Mouse (Mus musculus) hindbrain, embryonic 13.5 days (tissue): Measurements from ENCODE around the gene Gpr173. TPM values are rescaled to one million over a fixed set of nuclear protein-coding genes. Genes with fewer than 3 reads are reported as not detected.

Experiments used
- ATAC-seq: fragments of 200-750 bp; cut with Nextera tagmentation; 2 replicates; pipeline ENCODE4 v1.8.0; 2017; ENCODE audit warnings: moderate TSS enrichment; ENCODE audit not compliant: low FRiP score
- H3K27ac ChIP-seq: fragments of 300-500 bp; sonication (generic); 2 replicates; pipeline ENCODE4 v1.5.1; 2015; ENCODE audit warnings: inconsistent platforms, mild to moderate bottlenecking, moderate library complexity
- H3K27me3 ChIP-seq: fragments of 300-500 bp; sonication (generic); 2 replicates; pipeline ENCODE4 v1.6.1; 2015; ENCODE audit warnings: mild to moderate bottlenecking, inconsistent platforms
- H3K36me3 ChIP-seq: fragments of 300-500 bp; sonication (generic); 2 replicates; pipeline ENCODE4 v1.6.1; 2015; ENCODE audit warnings: mild to moderate bottlenecking, inconsistent platforms
- H3K4me1 ChIP-seq: fragments of 300-500 bp; sonication (generic); replicated peaks from 2 replicates; pipeline ENCODE4 v1.6.1; 2015; ENCODE audit warnings: inconsistent platforms
- H3K4me2 ChIP-seq: fragments of 300-500 bp; sonication (generic); 2 replicates; pipeline ENCODE4 v1.6.1; 2015; ENCODE audit warnings: inconsistent platforms, mild to moderate bottlenecking, moderate library complexity
- H3K4me3 ChIP-seq: fragments of 300-500 bp; sonication (generic); 2 replicates; pipeline ENCODE4 v1.5.1; 2015; ENCODE audit warnings: mild to moderate bottlenecking, inconsistent platforms
- H3K9ac ChIP-seq: fragments of 300-500 bp; sonication (generic); 2 replicates; pipeline ENCODE4 v1.6.1; 2015; ENCODE audit warnings: mild to moderate bottlenecking, inconsistent platforms
- H3K9me3 ChIP-seq: fragments of 300-500 bp; sonication (generic); 2 replicates; pipeline ENCODE4 v1.6.1; 2016; ENCODE audit warnings: inconsistent platforms
- WGBS: fragments of 180-500 bp; shearing (Covaris S2); methylation state at CpG from one replicate; pipeline ENCODE4 v1.1.7; 2015; 5-methylcytosine and 5-hydroxymethylcytosine counted together
- polyA plus RNA-seq: library from polyadenylated mRNA; unstranded; fragments of >200 nt; fragmentation: Nextera tagmentation; extraction: Ambion mirVana; gene quantifications from 2 replicates; pipeline ENCODE4 v1.2.1, GENCODE M21; 2015

The Gpr173 gene
- 8.9 and 10.1 TPM in 2 replicates for polyA plus RNA-seq

DNA sequence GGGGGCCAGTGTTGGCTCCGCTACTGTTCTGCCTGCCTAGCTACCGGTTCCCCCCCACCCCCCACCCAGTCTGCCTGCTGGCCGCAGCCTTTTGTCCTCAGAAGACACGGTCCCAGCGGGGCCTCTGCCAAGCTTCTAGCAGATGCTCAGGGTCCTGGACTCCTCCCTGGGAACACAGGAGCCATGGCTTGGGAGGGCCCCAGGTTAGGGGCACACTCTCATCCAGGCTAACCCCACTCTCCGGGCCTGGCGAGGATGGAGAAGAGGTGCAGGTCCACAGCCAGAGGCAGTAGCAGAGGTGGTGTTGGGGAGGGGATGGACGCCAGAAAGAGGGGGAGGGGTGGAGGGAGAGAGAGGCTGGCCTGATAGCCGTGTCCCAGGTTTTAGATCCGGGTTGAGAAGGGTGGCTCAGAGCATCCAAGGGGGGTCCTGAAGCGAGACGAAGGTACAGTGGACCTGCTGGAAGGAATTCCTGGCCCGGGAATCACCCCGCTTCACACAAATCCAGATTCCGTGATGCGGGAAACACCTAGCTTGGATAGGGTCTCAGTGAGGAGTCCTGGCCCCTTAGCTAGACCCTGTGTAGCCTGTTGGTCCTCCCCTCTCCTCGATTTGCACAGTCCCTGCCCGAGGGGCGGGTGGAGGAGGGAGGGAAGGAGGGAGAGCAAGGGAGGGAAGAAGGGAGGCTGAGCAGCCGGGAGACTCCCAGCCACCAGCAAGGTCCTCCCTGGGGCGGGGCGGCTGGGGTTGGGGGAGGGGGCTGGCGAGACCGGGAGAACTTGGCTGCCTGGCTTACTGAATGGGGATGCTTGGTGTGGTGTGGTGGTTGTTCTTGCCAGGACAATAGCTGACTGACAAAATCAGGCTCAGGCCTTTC is at the start of gene Gpr173:
Gene Gpr173, minus strand, starts transcription at position 308 of the 877 bp plus-strand sequence.
- no peaks in the 10 kb centered on the region for H3K36me3 ChIP-seq
- peak within 1 kb of the TSS; percentile 88 for H3K27ac ChIP-seq
- WGBS = 19% methylated on average over 22 of the region's 24 CpGs
- peaks cover 62% of the 10 kb centered on the region for H3K27me3 ChIP-seq
- H3K4me3 ChIP-seq = peak within 1 kb of the TSS; percentile 57
- peak within 1 kb of the TSS; percentile 68 for H3K4me2 ChIP-seq
- peaks cover 31% of the 10 kb centered on the region for H3K4me1 ChIP-seq
- peak; percentile 95 for ATAC-seq
- H3K9me3 ChIP-seq = no peaks in the 10 kb centered on the region
- peak within 1 kb of the TSS; percentile 80 for H3K9ac ChIP-seq

DNA sequence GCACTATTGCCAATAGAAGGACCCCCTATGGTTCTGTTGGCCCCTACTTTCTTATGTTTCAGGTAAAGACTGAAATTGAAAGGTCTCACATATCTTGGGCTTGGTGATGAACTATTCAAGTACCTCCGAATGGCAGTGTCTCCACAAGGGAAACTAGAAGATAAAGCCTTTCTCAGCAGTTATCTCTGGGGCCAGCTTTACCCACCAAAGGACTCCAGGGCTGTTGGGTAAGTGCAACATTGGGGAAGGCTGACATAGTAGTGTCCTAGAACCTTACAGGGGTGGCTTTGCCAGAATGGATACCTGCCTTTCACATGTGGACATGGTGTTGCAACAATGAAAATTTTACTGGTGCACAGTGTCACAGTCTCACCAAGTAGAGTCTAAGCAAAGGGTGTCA is 34.7 kb upstream of the Gpr173 start:
- H3K4me1 ChIP-seq = no peaks in the 10 kb centered on the region
- H3K4me2 ChIP-seq = no peak overlapping the region
- H3K36me3 ChIP-seq = no peaks in the 10 kb centered on the region
- no peak for ATAC-seq
- H3K27ac ChIP-seq = no peak overlapping the region
- H3K4me3 ChIP-seq = no peak overlapping the region
- H3K9ac ChIP-seq = no peak overlapping the region
- H3K27me3 ChIP-seq = peaks cover 72% of the 10 kb centered on the region
- H3K9me3 ChIP-seq = no peaks in the 10 kb centered on the region
- 96% methylated on average over 1 of the region's 1 CpGs for WGBS

- WGBS = 82% methylated on average over 2 of the region's 2 CpGs
- ATAC-seq = no peak
These were observed 31.6 kb upstream of the Gpr173 start for GRCm38 (mm10) chrX:152400096-152400495.

DNA sequence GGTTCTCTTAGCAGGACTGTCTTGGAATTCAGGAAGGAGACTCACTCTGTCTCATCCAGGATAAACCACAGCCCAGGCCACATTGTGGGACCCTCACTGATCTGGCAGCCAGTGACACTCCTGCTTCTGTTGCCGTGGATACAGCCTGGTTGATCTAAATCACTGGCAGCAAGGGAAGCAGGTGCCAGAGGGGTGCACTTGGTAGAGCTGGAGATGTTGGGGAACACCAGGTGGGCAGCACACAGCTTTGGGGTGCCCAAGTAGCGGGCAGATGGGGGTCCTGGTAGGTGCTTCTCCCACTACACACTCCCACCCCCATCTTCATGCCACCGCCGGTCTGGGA is 479 bp downstream of the Gpr173 start:
- H3K27ac ChIP-seq = peak overlapping the region; percentile 88
- peaks cover 31% of the 10 kb centered on the region for H3K4me1 ChIP-seq
- peak overlapping the region; percentile 80 for H3K9ac ChIP-seq
- no peaks in the 10 kb centered on the region for H3K9me3 ChIP-seq
- peaks cover 64% of the 10 kb centered on the region for H3K27me3 ChIP-seq
- 12% methylated on average over 4 of the region's 4 CpGs for WGBS
- no peaks in the 10 kb centered on the region for H3K36me3 ChIP-seq
- peak overlapping the region; percentile 68 for H3K4me2 ChIP-seq
- ATAC-seq = peak; percentile 57
- peak overlapping the region; percentile 57 for H3K4me3 ChIP-seq

More at GRCm38 (mm10) chrX:152400096-152400495, 31.6 kb upstream of the Gpr173 start:
- no peaks in the 10 kb centered on the region for H3K36me3 ChIP-seq
- no peaks in the 10 kb centered on the region for H3K9me3 ChIP-seq
- H3K27ac ChIP-seq = no peak overlapping the region
- peaks cover 73% of the 10 kb centered on the region for H3K27me3 ChIP-seq
- H3K4me3 ChIP-seq = no peak overlapping the region
- no peaks in the 10 kb centered on the region for H3K4me1 ChIP-seq
- no peak overlapping the region for H3K9ac ChIP-seq
- H3K4me2 ChIP-seq = no peak overlapping the region

GRCm38 (mm10) chrX:152366418-152366817 is 2.1 kb downstream of the Gpr173 start:
- peaks cover 31% of the 10 kb centered on the region for H3K4me1 ChIP-seq
- 73% methylated on average over 2 of the region's 2 CpGs for WGBS
- peaks cover 70% of the 10 kb centered on the region for H3K27me3 ChIP-seq
- H3K36me3 ChIP-seq = no peaks in the 10 kb centered on the region
- no peaks in the 10 kb centered on the region for H3K9me3 ChIP-seq
- ATAC-seq = no peak
- H3K9ac ChIP-seq = peak overlapping the region; percentile 80; the same call in 1 of the 2 replicates
- H3K27ac ChIP-seq = no peak overlapping the region
- peak overlapping the region; percentile 57 for H3K4me3 ChIP-seq
- peak overlapping the region; percentile 68 for H3K4me2 ChIP-seq

- no peaks in the 10 kb centered on the region for H3K4me1 ChIP-seq
- ATAC-seq = peak; percentile 84
- H3K36me3 ChIP-seq = no peaks in the 10 kb centered on the region
- 27% methylated on average over 5 of the region's 5 CpGs for WGBS
- H3K27ac ChIP-seq = no peak overlapping the region
- peaks cover 56% of the 10 kb centered on the region for H3K27me3 ChIP-seq
- no peak overlapping the region for H3K4me2 ChIP-seq
- H3K9me3 ChIP-seq = no peaks in the 10 kb centered on the region
- no peak overlapping the region for H3K9ac ChIP-seq
- H3K4me3 ChIP-seq = no peak overlapping the region
These were observed 15.9 kb downstream of the Gpr173 start for GRCm38 (mm10) chrX:152352553-152353153.

- Histone ChIP-seq H3K9me3 (no peaks in the 10 kb centered on the region), H3K36me3 (peaks cover 9% of the 10 kb centered on the region; the same call in 1 of the 2 replicates), H3K4me1 (no peaks in the 10 kb centered on the region), H3K27ac (no peak overlapping the region), H3K4me3 (no peak overlapping the region), H3K4me2 (no peak overlapping the region), H3K27me3 (peaks cover 74% of the 10 kb centered on the region), H3K9ac (no peak overlapping the region)
- 94% methylated on average over 14 of the region's 14 CpGs for WGBS
- ATAC-seq = no peak
These were observed 21.5 kb downstream of the Gpr173 start for GRCm38 (mm10) chrX:152347041-152347440.

DNA sequence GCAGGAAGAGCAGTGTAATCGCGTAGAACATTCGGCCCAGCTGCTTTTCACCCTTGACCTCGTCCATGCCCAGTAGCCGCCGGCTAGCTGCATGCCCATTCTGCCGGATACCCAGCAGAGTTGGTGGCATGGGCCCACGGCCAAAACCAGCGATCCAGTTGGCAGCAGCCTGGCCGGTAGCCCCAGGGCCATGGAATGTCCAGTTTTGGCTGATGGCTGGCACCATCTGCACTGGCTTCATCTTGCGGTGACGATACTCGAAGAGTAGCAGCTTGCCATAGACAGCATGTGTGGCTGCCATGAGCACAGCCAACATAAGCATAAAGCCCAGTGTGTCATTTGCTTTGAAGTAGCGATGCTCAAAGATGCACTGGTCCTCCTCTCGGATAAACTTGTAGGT is 21.9 kb downstream of the Gpr173 start:
- Histone ChIP-seq H3K4me1 (no peaks in the 10 kb centered on the region), H3K4me3 (no peak overlapping the region), H3K36me3 (peaks cover 9% of the 10 kb centered on the region; the same call in 1 of the 2 replicates), H3K9me3 (no peaks in the 10 kb centered on the region), H3K9ac (no peak overlapping the region), H3K4me2 (no peak overlapping the region), H3K27ac (no peak overlapping the region), H3K27me3 (peaks cover 79% of the 10 kb centered on the region)
- ATAC-seq = no peak
- WGBS = 95% methylated on average over 15 of the region's 15 CpGs

- peaks cover 88% of the 10 kb centered on the region for H3K27me3 ChIP-seq
- H3K27ac ChIP-seq = peak overlapping the region; percentile 87
- no peak overlapping the region for H3K9ac ChIP-seq
- peaks cover 25% of the 10 kb centered on the region for H3K36me3 ChIP-seq
- no peak for ATAC-seq
- H3K4me2 ChIP-seq = peak overlapping the region; percentile 45
- WGBS = 35% methylated on average over 6 of the region's 6 CpGs
- H3K4me1 ChIP-seq = peaks cover 24% of the 10 kb centered on the region
- no peaks in the 10 kb centered on the region for H3K9me3 ChIP-seq
- H3K4me3 ChIP-seq = peak overlapping the region; percentile 28
These were observed 25.6 kb downstream of the Gpr173 start for GRCm38 (mm10) chrX:152342903-152343302.

GRCm38 (mm10) chrX:152342358-152342901 is 26.1 kb downstream of the Gpr173 start, which contains the start of gene Tspyl2:
Tspyl2 (minus strand) TSS chrX:152342425.
- ATAC-seq = peak; percentile 99
- Histone ChIP-seq H3K4me3 (peak within 1 kb of the TSS; percentile 58), H3K27me3 (peaks cover 89% of the 10 kb centered on the region), H3K4me2 (peak within 1 kb of the TSS; percentile 68), H3K4me1 (peaks cover 29% of the 10 kb centered on the region), H3K9me3 (no peaks in the 10 kb centered on the region), H3K9ac (peak within 1 kb of the TSS; percentile 88), H3K27ac (peak within 1 kb of the TSS; percentile 93), H3K36me3 (peaks cover 25% of the 10 kb centered on the region)
- WGBS = 7% methylated on average over 24 of the region's 27 CpGs

DNA sequence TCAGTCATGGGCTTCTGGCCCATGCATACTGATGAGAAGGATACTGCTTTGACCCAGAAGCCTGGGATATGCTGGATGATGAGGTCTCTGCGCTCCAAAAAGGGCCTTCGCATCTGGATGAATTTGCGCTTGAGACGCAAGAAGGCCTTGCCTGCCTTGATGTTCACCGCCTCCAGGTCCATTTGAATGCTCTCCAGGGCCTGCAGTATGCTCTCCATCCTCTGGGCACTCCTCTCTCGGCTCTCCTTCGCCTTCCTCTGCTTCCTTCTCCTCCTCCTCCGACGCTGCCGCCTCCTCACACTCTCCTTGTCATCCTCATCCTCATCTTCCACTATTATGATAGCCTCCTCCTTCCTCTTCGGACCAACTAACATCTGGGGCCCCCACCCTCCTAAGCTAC is 27.0 kb downstream of the Gpr173 start:
- WGBS = 25% methylated on average over 11 of the region's 11 CpGs
- H3K4me2 ChIP-seq = peak overlapping the region; percentile 68
- H3K9ac ChIP-seq = peak overlapping the region; percentile 88
- no peaks in the 10 kb centered on the region for H3K9me3 ChIP-seq
- H3K4me1 ChIP-seq = peaks cover 34% of the 10 kb centered on the region
- peaks cover 89% of the 10 kb centered on the region for H3K27me3 ChIP-seq
- ATAC-seq = no peak
- peaks cover 19% of the 10 kb centered on the region for H3K36me3 ChIP-seq
- H3K27ac ChIP-seq = peak overlapping the region; percentile 93
- peak overlapping the region; percentile 58 for H3K4me3 ChIP-seq
